Mouse (Mus musculus): ENCODE data around the gene Wdr89. TPM values are rescaled to one million over a fixed set of nuclear protein-coding genes. Genes with fewer than 3 reads are reported as not detected.

The Wdr89 gene
- polyA plus RNA-seq, 1 experiment from 2014 or later = 5.1 TPM

GRCm38 (mm10) chr12:75616158-75616791 lies 53.1 kb downstream of the Wdr89 start:
- 15% methylated on average over 23 of the region's 24 CpGs for WGBS (ENCODE audit: insufficient replicate concordance)
- DNase-seq = peak; percentile 25
- Histone ChIP-seq H3K27me3 (ENCODE audit: insufficient read depth, low read length) (no peaks in the 10 kb centered on the region), H3K36me3 (replicated peaks; ENCODE audit: insufficient read depth, low read length) (no peaks in the 10 kb centered on the region), H3K9ac (replicated peaks) (peak overlapping the region; percentile 41; the same call in 1 of the 2 replicates), H3K4me2 (ENCODE audit: low read depth, low read length) (peak overlapping the region; percentile 65), H3K4me3 (ENCODE audit: low read depth, low read length) (peak overlapping the region; percentile 36), H3K27ac (ENCODE audit: low read depth) (no peak overlapping the region), H3K4me1 (ENCODE audit: insufficient read depth) (no peaks in the 10 kb centered on the region), H3K9me3 (ENCODE audit: low read length) (no peaks in the 10 kb centered on the region)
- no peak for TF ChIP-seq EP300 (IDR thresholded peaks at IDR 0.05; ENCODE audit: low read depth)
- TF ChIP-seq CTCF (IDR thresholded peaks at IDR 0.05; ENCODE audit: low read depth) = no peak
- peak; percentile 64 for ATAC-seq

- TF ChIP-seq EP300 (IDR thresholded peaks at IDR 0.05; ENCODE audit: low read depth) (no peak), CTCF (IDR thresholded peaks at IDR 0.05; ENCODE audit: low read depth) (no peak)
- Histone ChIP-seq H3K27ac (ENCODE audit: low read depth) (no peak overlapping the region), H3K36me3 (replicated peaks; ENCODE audit: insufficient read depth, low read length) (no peaks in the 10 kb centered on the region), H3K4me3 (ENCODE audit: low read depth, low read length) (no peak overlapping the region), H3K9me3 (ENCODE audit: low read length) (no peaks in the 10 kb centered on the region), H3K27me3 (ENCODE audit: insufficient read depth, low read length) (no peaks in the 10 kb centered on the region), H3K4me1 (ENCODE audit: insufficient read depth) (no peaks in the 10 kb centered on the region), H3K9ac (replicated peaks) (no peak overlapping the region), H3K4me2 (ENCODE audit: low read depth, low read length) (0 out of 2 replicates have a peak overlapping the region, but pooled peaks have one; percentile 65)
- WGBS (ENCODE audit: insufficient replicate concordance) = 58% methylated on average over 3 of the region's 3 CpGs
- ATAC-seq = no peak
- no peak for DNase-seq
Measured at GRCm38 (mm10) chr12:75615556-75615955, 53.8 kb downstream of the Wdr89 start.

DNA sequence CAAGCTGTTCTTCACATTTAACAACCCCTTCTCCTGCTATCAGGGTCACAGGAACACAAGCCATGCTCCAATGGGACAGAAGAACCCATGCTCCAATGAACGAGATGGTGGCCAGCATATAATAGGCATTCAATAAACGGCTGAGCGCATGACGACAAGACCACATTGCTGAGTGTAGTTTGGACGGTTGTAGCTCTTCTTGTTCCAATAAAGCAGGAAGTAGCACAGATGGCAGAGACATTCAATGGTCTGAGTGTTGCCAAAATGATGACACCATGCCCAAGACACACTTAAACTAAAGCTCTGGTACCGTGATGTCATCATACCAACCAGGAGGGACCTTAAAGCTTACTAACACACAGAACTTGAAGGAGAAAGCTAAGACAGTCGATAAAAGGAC lies 56.6 kb downstream of the Wdr89 start:
- Histone ChIP-seq H3K36me3 (replicated peaks; ENCODE audit: insufficient read depth, low read length) (no peaks in the 10 kb centered on the region), H3K9ac (replicated peaks) (no peak overlapping the region), H3K4me1 (ENCODE audit: insufficient read depth) (no peaks in the 10 kb centered on the region), H3K4me2 (ENCODE audit: low read depth, low read length) (no peak overlapping the region), H3K9me3 (ENCODE audit: low read length) (no peaks in the 10 kb centered on the region), H3K27ac (ENCODE audit: low read depth) (no peak overlapping the region), H3K4me3 (ENCODE audit: low read depth, low read length) (no peak overlapping the region), H3K27me3 (ENCODE audit: insufficient read depth, low read length) (no peaks in the 10 kb centered on the region)
- 70% methylated on average over 7 of the region's 7 CpGs for WGBS (ENCODE audit: insufficient replicate concordance)
- TF ChIP-seq EP300 (IDR thresholded peaks at IDR 0.05; ENCODE audit: low read depth) = no peak
- no peak for TF ChIP-seq CTCF (IDR thresholded peaks at IDR 0.05; ENCODE audit: low read depth)
- DNase-seq (no peak), ATAC-seq (no peak)

DNA sequence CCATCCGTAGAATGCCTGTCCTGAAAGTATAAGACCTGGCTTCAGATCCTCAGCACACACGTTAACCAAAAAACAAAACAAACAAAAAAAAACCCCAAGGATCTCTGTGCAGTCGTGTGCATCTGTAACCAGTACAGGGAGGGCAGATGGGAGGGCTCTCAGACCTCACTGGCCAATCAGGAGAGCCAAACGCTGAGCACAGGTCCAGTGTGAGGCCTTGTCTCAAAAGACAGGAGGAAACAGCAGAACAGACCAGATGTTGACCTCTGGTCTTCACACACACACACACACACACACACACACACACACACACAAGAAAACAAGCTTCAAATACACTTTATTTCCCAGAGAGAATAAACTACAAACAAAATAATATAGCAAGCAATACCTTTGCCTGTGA lies 69.8 kb downstream of the Wdr89 start:
- H3K27ac ChIP-seq (ENCODE audit: low read depth) = 0 out of 2 replicates have a peak overlapping the region, but pooled peaks have one; percentile 18
- H3K4me3 ChIP-seq (ENCODE audit: low read depth, low read length) = no peak overlapping the region
- no peak for TF ChIP-seq EP300 (IDR thresholded peaks at IDR 0.05; ENCODE audit: low read depth)
- TF ChIP-seq CTCF (IDR thresholded peaks at IDR 0.05; ENCODE audit: low read depth) = no peak
- WGBS (ENCODE audit: insufficient replicate concordance) = 28% methylated on average over 4 of the region's 4 CpGs
- no peak for ATAC-seq
- H3K27me3 ChIP-seq (ENCODE audit: insufficient read depth, low read length) = no peaks in the 10 kb centered on the region
- DNase-seq = peak; percentile 35
- H3K36me3 ChIP-seq (replicated peaks; ENCODE audit: insufficient read depth, low read length) = no peaks in the 10 kb centered on the region
- H3K4me2 ChIP-seq (ENCODE audit: low read depth, low read length) = 0 out of 2 replicates have a peak overlapping the region, but pooled peaks have one; percentile 13
- no peak overlapping the region for H3K9ac ChIP-seq (replicated peaks)
- no peaks in the 10 kb centered on the region for H3K9me3 ChIP-seq (ENCODE audit: low read length)
- peaks cover under 1% of the 10 kb centered on the region for H3K4me1 ChIP-seq (ENCODE audit: insufficient read depth)

DNA sequence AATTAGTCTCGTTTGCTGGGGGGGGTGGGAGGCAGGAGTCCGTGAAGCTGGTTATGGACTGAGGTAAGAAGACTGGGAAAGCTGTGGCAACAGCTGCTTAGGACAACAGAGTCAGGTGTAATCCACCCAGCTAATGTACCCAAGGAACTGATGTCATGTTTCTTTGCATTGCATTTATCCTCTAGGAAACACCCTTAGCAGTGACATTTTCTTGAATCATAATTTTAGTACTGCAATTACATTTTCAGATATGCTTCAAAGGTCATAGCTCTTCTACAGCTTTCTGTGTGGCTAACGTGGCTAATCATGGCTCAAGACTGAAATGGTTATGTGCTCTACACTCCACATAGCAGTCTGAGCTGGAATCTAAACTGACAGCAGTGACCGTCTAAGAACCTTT lies 70.3 kb downstream of the Wdr89 start:
- H3K9me3 ChIP-seq (ENCODE audit: low read length) = no peaks in the 10 kb centered on the region
- no peak overlapping the region for H3K4me3 ChIP-seq (ENCODE audit: low read depth, low read length)
- no peak for TF ChIP-seq EP300 (IDR thresholded peaks at IDR 0.05; ENCODE audit: low read depth)
- no peak for TF ChIP-seq CTCF (IDR thresholded peaks at IDR 0.05; ENCODE audit: low read depth)
- no peak for DNase-seq
- H3K27me3 ChIP-seq (ENCODE audit: insufficient read depth, low read length) = no peaks in the 10 kb centered on the region
- 0 out of 2 replicates have a peak overlapping the region, but pooled peaks have one; percentile 18 for H3K27ac ChIP-seq (ENCODE audit: low read depth)
- no peaks in the 10 kb centered on the region for H3K36me3 ChIP-seq (replicated peaks; ENCODE audit: insufficient read depth, low read length)
- H3K4me2 ChIP-seq (ENCODE audit: low read depth, low read length) = 0 out of 2 replicates have a peak overlapping the region, but pooled peaks have one; percentile 13
- peaks cover 6% of the 10 kb centered on the region for H3K4me1 ChIP-seq (ENCODE audit: insufficient read depth)
- H3K9ac ChIP-seq (replicated peaks) = no peak overlapping the region
- 72% methylated on average over 4 of the region's 4 CpGs for WGBS (ENCODE audit: insufficient replicate concordance)
- no peak for ATAC-seq

- H3K27ac ChIP-seq (ENCODE audit: low read depth) = no peak overlapping the region
- ATAC-seq (no peak), DNase-seq (no peak)
- no peaks in the 10 kb centered on the region for H3K9me3 ChIP-seq (ENCODE audit: low read length)
- peaks cover 10% of the 10 kb centered on the region for H3K4me1 ChIP-seq (ENCODE audit: insufficient read depth)
- no peaks in the 10 kb centered on the region for H3K27me3 ChIP-seq (ENCODE audit: insufficient read depth, low read length)
- H3K4me2 ChIP-seq (ENCODE audit: low read depth, low read length) = no peak overlapping the region
- WGBS (ENCODE audit: insufficient replicate concordance) = 88% methylated on average over 4 of the region's 4 CpGs
- no peak overlapping the region for H3K4me3 ChIP-seq (ENCODE audit: low read depth, low read length)
- no peak overlapping the region for H3K9ac ChIP-seq (replicated peaks)
- H3K36me3 ChIP-seq (replicated peaks; ENCODE audit: insufficient read depth, low read length) = peaks cover 4% of the 10 kb centered on the region; the same call in 1 of the 2 replicates
- TF ChIP-seq EP300 (IDR thresholded peaks at IDR 0.05; ENCODE audit: low read depth) (no peak), CTCF (IDR thresholded peaks at IDR 0.05; ENCODE audit: low read depth) (no peak)
Measured at GRCm38 (mm10) chr12:75597707-75598106, 71.6 kb downstream of the Wdr89 start.
